Mouse (Mus musculus) Patski (cell line): ENCODE data around the gene Fbxo3. TPM values are rescaled to one million over a fixed set of nuclear protein-coding genes. Genes with fewer than 3 reads are reported as not detected.
A peak's percentile ranks its signal among the peaks of the same experiment; 100 is the strongest.
"Not testable (repeated sequence)": the region's sequence is repeated elsewhere in the genome, so short reads cannot be mapped to it uniquely, and the experiment has no call there.

Experiments
- ATAC-seq: fragments of 100-300 bp; one replicate; pipeline ENCODE4 v1.8.0; 2021
- CTCF ChIA-PET: fragments of 350-600 bp; sonication (Branson Sonifier 250); formaldehyde crosslinking; loops from one replicate; lab custom pipeline; 2022; ENCODE audit warnings: inconsistent platforms; lab: Charles Lee
- POLR2A ChIA-PET: fragments of 350-600 bp; sonication (Branson Sonifier 250); formaldehyde crosslinking; loops from one replicate; lab custom pipeline; 2022; ENCODE audit warnings: antibody characterized with exemption, inconsistent platforms; lab: Charles Lee
- DNase-seq: peaks from one replicate; pipeline ENCODE4 v3.0.0-alpha.2; 2011; ENCODE audit warnings: low read depth, low spot score
- H3K27me3 ChIP-seq: fragments of 371-371 bp; one replicate; pipeline ENCODE4 v1.5.1; 2021
- CTCF ChIP-seq: fragments of 100-300 bp; IDR thresholded peaks from one replicate; pipeline ENCODE4 v1.5.1; 2021
- in situ Hi-C: fragments of 300-500 bp; cut with MboI; formaldehyde crosslinking; loops from 3 replicates; pipeline ENCODE4 v1.11.1; 2018; ENCODE audit warnings: low pct_unique_long_range_greater_than_20kb, mixed read lengths
- polyA plus RNA-seq: library from polyadenylated mRNA; unstranded; gene quantifications from one replicate; pipeline ENCODE4 v1.2.3, GENCODE M21; 2021

The Fbxo3 gene
- 40.4 TPM for polyA plus RNA-seq

- in situ Hi-C loops: no loop called here
Measured at GRCm38 (mm10) chr2:104027458-104028138, at the start of gene Fbxo3. TSS of gene Fbxo3 (plus strand) at chr2:104027721.

GRCm38 (mm10) chr2:103982250-103982649 is 45.3 kb upstream of the Fbxo3 start:
- POLR2A ChIA-PET: no interaction called here
- in situ Hi-C loops: loop anchor here (5.0 to 10.0 kb wide), 2 partner anchors 110 to 417 kb away; partner anchors contain the start of gene Abtb2

More at GRCm38 (mm10) chr2:104027458-104028138, at the start of gene Fbxo3:
- peak; percentile 93 for ATAC-seq
- ChIA-PET POLR2A (no interaction called here), CTCF (no interaction called here)
- TF ChIP-seq CTCF: peak; percentile 23
- DNase-seq: no peak
- peaks cover 10% of the 10 kb centered on the region for H3K27me3 ChIP-seq

GRCm38 (mm10) chr2:103983146-103983545 is 44.4 kb upstream of the Fbxo3 start:
- DNase-seq (no peak), ATAC-seq (no peak)
- CTCF ChIA-PET: interaction anchor here (1.4 to 3.2 kb wide), 9 partner anchors 11 to 132 kb away, joined by 4 to 18 read pairs (median 5); no protein-coding TSS in a partner anchor
- peaks cover 4% of the 10 kb centered on the region for H3K27me3 ChIP-seq
- POLR2A ChIA-PET: no interaction called here
- in situ Hi-C loops: loop anchor here (5.0 to 10.0 kb wide), 2 partner anchors 111 to 418 kb away; partner anchors contain the start of gene Abtb2
- no peak for TF ChIP-seq CTCF

More at GRCm38 (mm10) chr2:103982250-103982649, 45.3 kb upstream of the Fbxo3 start:
- no peak for ATAC-seq
- TF ChIP-seq CTCF: peak; percentile 95
- peaks cover 7% of the 10 kb centered on the region for H3K27me3 ChIP-seq
- CTCF ChIA-PET: interaction anchor here (1.4 to 3.2 kb wide), 9 partner anchors 10 to 131 kb away, joined by 4 to 18 read pairs (median 5); no protein-coding TSS in a partner anchor
- DNase-seq: no peak

GRCm38 (mm10) chr2:103987595-103987994 is 39.9 kb upstream of the Fbxo3 start:
- CTCF ChIA-PET, POLR2A ChIA-PET, DNase-seq, ATAC-seq: not testable (repeated sequence)
- H3K27me3 ChIP-seq: peaks cover 29% of the 10 kb centered on the region
- in situ Hi-C loops: loop anchor here (10.0 kb wide), 1 partner anchor 423 kb away; the partner anchor contains the start of gene Abtb2

GRCm38 (mm10) chr2:103989724-103990123 is 37.8 kb upstream of the Fbxo3 start:
- ChIA-PET CTCF (interaction anchor here (1.3 kb wide), 1 partner anchor 115 kb away, joined by 3 read pairs; no protein-coding TSS in a partner anchor), POLR2A (no interaction called here)
- TF ChIP-seq CTCF: no peak
- peaks cover 27% of the 10 kb centered on the region for H3K27me3 ChIP-seq
- ATAC-seq: no peak
- no peak for DNase-seq
- in situ Hi-C loops: loop anchor here (10.0 kb wide), 1 partner anchor 425 kb away; the partner anchor contains the start of gene Abtb2

- H3K27me3 ChIP-seq: peaks cover 28% of the 10 kb centered on the region
- DNase-seq: no peak
- in situ Hi-C loops: no loop called here
- ChIA-PET CTCF (no interaction called here), POLR2A (no interaction called here)
- ATAC-seq: no peak
- peak; percentile 39 for TF ChIP-seq CTCF
Measured at GRCm38 (mm10) chr2:103991303-103991702, 36.2 kb upstream of the Fbxo3 start.

GRCm38 (mm10) chr2:103992162-103992561 is 35.4 kb upstream of the Fbxo3 start:
- ChIA-PET CTCF (no interaction called here), POLR2A (no interaction called here)
- no peak for TF ChIP-seq CTCF
- ATAC-seq: no peak
- peaks cover 37% of the 10 kb centered on the region for H3K27me3 ChIP-seq
- in situ Hi-C loops: no loop called here
- no peak for DNase-seq

GRCm38 (mm10) chr2:103992618-103993332 is 34.7 kb upstream of the Fbxo3 start:
- POLR2A ChIA-PET: no interaction called here
- DNase-seq (no peak), ATAC-seq (no peak)
- CTCF ChIA-PET: no interaction called here
- peaks cover 39% of the 10 kb centered on the region for H3K27me3 ChIP-seq
- in situ Hi-C loops: no loop called here
- TF ChIP-seq CTCF: no peak

- TF ChIP-seq CTCF: peak; percentile 71
- H3K27me3 ChIP-seq: peaks cover 38% of the 10 kb centered on the region
- ATAC-seq: no peak
- no peak for DNase-seq
- ChIA-PET POLR2A (no interaction called here), CTCF (interaction anchor here (0.7 to 1.3 kb wide), 5 partner anchors 15 to 141 kb away, joined by 3 to 4 read pairs (median 3); no protein-coding TSS in a partner anchor)
- in situ Hi-C loops: no loop called here
Measured at GRCm38 (mm10) chr2:104001076-104001475, 26.4 kb upstream of the Fbxo3 start.

- ChIA-PET CTCF (interaction anchor here (1.3 kb wide), 1 partner anchor 19 kb away, joined by 4 read pairs; no protein-coding TSS in a partner anchor), POLR2A (no interaction called here)
- no peak for ATAC-seq
- no peak for TF ChIP-seq CTCF
- in situ Hi-C loops: no loop called here
- H3K27me3 ChIP-seq: peaks cover 36% of the 10 kb centered on the region
- DNase-seq: no peak
Measured at GRCm38 (mm10) chr2:104001861-104002260, 25.7 kb upstream of the Fbxo3 start.
